Mouse (Mus musculus): ENCODE measurements at regions not wholly inside any gene's neighbourhood (a gene's known extent, or its start where the extent isn't known, plus 50 kb on each side); places are given as distances from the start of the nearest gene placed in this dataset.

- in situ Hi-C loops (cut with MboI, MseI): loop anchor here (10.0 kb wide), 1 partner anchor 1524 kb away; the partner anchor contains the start of gene Arhgap32
These were observed 163.8 kb downstream of the Snx19 start for GRCm38 (mm10) chr9:30590661-30591179.

DNA sequence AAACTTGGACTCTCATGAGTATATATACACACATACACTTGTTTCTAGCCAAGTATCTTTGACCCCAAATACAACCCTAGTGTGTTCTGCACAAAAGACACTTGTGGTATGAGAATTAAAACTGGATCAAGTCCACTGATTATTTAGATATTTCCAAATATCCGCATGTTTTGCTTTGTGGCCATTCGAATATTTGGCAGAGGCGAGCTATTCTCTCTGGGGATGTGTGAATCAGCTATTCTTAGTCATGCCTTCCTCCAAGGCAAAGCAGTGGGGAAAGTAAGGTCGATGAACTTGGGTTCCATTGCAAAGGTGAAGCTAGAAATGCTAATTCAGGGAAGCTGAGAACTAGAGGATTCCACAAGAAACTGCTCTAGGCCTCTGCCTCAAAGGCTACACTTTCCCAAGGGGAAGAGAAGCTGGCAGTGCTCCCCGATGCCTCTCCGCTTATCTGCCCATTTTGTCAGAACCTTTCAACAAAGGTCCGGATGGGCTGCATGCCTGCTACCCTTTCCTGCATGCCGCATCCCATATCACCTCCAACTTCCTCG is 154.4 kb downstream of the Snx19 start:
- in situ Hi-C loops (cut with MboI, MseI): no loop called here

GRCm38 (mm10) chr9:30580500-30580899 is 153.6 kb downstream of the Snx19 start:
- in situ Hi-C loops (cut with MboI, MseI): no loop called here

DNA sequence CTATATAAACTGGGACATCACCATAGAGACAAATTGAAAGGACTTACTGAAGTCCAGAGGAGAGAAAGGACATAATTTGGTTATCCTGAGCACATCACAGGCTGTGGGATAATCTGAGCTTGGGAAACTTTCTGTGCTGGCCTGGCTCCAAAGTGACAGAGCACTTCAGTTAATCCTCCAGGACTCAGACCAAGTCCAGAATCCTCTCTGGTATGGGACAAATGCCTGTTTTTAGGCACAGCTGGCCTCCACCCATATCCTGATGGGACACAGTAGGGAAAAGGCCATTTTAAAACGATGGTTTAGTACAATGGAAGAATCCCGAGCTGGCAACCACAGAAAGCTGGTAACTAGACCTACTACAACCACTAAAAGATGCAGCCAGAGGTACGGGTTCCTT is 151.3 kb downstream of the Snx19 start:
- in situ Hi-C loops (cut with MboI, MseI): no loop called here

- in situ Hi-C loops (cut with MboI, MseI): no loop called here
These were observed 150.3 kb downstream of the Snx19 start for GRCm38 (mm10) chr9:30577243-30577642.

DNA sequence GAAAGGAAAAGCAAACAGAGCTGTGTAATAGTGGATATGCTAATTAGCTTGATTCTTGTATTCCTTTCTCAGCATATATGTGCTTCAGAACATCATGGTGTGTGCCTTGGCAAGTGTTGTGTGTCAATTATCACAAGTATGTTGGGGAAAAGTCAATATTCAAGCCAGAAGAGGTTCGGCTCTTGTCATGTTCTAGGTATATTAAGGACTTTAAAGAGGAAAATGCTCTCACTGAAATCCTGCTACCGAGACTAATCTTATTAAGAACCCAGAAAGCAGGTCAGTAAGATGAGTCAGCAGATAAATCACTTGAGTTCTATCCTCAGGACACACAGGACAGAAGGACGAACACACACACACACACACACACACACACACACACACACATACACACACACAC is 148.6 kb downstream of the Snx19 start:
- in situ Hi-C loops (cut with MboI, MseI): no loop called here

DNA sequence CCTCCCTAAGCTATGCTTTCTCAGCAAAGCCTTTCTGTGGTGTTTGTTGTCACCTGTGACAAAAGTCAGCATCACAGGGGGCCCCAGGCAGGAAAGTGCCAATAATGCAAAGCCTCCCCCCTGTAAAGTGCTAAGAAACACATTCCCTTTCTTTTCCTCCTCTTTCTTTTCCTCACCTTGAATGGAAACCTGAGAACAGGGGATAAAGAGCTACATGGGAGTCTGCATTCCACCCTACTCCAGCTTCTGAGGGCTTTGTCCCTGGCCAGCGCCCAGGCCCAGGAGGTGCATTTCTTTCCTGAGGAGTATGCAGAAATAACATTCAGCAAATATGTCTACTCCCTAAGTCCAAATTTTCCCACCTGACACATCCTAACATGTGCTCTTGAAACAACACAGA is 146.4 kb downstream of the Snx19 start:
- in situ Hi-C loops (cut with MboI, MseI): no loop called here

- in situ Hi-C loops (cut with MboI, MseI): no loop called here
These were observed 144.1 kb downstream of the Snx19 start for GRCm38 (mm10) chr9:30571014-30571413.

DNA sequence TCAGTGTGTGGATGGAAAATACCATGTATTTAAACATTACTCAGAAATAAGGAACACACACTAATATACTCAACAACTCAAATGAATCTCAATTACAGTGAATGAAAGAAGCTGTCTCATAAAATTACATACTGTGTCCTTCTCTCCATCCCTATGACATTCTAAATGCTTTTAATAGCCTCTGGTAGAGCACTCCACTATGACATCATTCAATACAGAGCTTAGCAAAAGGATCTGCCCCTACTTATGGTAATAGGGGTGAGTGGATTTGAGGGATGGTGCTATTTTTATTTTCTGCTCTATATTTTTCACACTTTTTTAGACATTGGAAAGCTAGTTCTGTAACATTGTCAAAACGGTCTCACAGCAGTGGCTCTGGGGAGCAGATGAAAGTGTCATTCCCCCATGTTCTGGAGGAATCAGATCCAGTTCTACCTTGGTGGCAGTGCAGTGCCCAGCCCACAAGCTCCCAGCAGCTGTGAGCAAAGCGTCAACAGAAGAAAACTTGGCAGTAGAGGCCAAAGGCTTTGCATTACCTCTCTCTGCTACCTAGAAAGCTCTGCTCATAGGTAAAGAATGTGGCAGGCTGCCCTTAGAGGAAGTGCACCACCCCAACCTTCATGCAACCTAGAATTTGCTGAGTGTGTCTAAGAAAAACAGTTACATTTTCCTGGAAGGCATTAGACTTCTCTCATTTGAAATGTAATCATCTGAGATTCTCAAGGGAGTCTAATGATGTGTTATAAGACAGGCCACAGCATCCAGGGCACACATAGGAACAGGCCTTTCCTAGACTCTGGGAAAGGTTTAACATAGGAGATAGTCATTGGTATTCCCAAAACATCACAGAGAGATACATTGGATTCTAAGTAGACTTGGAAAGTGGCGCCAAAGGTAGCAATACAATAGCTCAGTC is 138.1 kb downstream of the Snx19 start:
- in situ Hi-C loops (cut with MboI, MseI): no loop called here

DNA sequence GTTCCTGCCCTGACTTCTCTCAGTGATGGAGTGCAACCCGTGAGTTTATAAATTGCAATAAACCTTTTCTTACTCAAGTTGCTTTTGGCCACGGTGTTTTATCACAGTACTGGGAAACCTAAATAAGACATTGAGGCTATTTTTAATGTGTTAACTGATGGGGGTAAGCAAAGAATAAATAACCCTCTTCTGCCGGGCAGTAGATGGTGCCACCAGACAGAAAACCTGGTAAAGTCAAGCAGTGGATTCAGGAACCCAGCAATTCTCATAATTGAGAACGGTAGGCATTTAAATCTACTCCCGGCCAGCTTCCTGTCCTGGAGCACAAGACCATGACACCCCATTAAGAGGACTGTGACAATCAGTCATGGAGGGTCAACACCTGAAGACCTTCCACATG is 136.5 kb downstream of the Snx19 start:
- in situ Hi-C loops (cut with MboI, MseI): no loop called here

- in situ Hi-C loops (cut with MboI, MseI): no loop called here
These were observed 128.0 kb downstream of the Snx19 start for GRCm38 (mm10) chr9:30554908-30555307.

DNA sequence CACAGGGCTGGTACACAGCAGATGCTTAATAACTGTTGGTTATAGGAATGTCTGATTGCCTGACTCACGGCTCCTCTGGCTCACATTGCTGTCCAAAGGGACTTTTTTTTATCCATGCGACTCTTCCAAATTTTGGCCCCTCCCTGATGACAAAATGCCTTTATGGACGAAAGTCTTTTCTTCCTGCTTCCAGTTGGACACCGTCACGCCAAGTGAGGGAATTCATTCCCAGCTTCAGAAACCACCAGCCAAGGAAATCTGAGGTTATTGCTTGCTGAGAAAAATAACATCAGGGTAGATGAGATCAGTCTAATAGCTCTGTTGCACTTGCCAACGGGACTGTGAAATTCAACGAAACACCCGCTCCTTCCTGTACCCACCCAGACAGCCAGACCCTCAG is 125.8 kb downstream of the Snx19 start:
- in situ Hi-C loops (cut with MboI, MseI): no loop called here

DNA sequence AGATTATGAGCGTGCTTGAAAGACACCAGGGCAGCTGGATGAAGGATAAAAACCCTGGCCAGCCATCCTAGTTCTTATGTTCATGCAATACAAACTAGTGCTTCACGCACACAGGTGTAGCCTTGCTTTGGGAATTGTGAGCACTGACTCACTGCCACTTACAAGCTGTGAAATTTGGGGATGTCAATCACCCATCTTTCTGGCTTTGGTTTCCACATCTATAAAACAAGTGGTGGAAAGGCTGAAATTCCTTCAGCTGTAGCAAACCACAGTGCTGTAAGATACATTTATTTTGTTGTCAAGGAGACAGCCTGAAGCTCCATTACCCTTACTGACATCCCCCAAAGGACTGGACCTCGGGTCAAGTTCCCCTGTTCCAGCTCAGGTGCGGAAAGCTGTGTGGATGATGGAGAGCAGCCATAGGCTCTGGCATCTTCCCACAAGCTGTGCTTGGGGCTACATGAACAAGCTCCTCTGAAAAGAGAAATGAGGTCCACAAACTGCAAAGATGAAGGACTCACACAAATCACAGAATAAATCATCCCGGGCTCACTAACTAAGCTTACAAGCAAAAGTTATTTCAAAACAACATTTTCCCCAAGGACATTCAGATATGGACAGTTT is 123.1 kb downstream of the Snx19 start:
- in situ Hi-C loops (cut with MboI, MseI): no loop called here

- in situ Hi-C loops (cut with MboI, MseI): no loop called here
These were observed 113.0 kb downstream of the Snx19 start for GRCm38 (mm10) chr9:30539858-30540257.

DNA sequence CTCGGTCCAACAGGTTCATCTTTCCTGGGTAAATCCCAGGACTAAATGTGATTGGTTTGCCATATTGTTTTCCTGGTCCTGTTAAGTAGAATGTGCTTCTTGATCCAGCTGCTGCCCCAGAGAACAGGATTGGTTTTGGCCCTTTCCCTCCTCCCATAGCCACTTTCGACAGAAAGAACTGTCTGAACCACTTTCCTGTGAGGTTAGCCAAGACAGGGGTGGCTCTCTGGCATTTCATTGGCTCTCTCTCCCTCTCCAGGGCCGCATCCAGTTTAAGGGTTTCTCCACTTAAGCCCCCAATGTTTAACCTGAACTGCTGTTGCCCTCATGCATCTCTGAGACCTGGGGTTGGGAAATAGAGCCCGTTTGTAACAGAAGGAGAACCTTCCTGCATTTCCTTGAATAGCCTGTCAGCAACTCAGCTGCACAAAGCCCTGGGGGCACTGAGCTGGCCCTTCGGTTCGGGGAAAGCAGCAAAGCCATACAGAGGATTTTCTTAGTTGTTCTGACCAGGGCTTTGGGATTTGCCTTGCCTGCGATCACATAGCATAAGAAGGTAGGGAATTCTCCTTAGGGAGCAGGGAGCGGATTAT is 109.7 kb downstream of the Snx19 start:
- in situ Hi-C loops (cut with MboI, MseI): no loop called here

DNA sequence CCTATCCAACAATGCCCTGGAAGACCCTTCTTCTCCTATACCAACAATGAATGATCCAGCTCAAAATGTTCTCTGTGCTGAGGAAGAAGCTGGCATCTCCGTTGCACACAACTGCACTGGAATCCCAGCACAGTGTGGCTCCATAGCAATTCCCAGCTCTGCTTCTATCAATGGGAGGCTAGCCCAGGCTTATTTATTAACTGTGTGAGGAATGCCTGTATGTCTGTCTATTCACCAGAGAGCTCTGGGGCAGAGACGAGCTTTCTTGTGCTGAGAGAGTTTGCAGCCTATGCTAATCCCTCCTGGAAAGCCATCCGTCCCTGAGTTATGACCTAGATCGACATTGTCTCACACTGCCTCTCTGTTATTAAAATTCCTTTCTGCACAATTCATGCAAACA is 108.1 kb downstream of the Snx19 start:
- in situ Hi-C loops (cut with MboI, MseI): no loop called here

DNA sequence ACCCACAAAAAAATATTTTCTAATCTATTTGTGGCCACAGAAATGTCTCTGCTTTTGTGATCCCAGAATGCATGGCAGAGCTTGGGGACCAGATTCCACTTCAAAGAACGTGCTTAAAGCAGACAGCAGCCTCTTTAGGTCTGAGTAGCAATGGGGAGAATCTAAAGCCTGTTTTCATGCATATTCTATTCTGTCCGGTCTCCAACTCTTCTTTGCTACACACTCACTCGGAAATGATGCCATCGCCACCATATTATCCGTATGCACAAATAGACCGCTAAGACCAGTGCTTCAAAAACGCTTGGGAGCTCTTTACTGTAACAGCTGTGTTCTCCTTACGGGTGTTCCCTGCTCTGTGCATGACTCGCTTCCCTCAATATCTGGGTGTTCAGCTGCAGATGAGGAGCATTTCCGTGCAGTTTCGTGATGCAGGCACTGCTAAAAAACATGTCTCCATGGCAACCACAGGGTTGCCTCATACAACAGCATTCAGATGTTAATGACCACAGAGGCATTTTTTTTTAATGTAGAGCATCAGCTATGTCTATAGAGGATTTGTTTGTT is 107.0 kb downstream of the Snx19 start:
- in situ Hi-C loops (cut with MboI, MseI): no loop called here

DNA sequence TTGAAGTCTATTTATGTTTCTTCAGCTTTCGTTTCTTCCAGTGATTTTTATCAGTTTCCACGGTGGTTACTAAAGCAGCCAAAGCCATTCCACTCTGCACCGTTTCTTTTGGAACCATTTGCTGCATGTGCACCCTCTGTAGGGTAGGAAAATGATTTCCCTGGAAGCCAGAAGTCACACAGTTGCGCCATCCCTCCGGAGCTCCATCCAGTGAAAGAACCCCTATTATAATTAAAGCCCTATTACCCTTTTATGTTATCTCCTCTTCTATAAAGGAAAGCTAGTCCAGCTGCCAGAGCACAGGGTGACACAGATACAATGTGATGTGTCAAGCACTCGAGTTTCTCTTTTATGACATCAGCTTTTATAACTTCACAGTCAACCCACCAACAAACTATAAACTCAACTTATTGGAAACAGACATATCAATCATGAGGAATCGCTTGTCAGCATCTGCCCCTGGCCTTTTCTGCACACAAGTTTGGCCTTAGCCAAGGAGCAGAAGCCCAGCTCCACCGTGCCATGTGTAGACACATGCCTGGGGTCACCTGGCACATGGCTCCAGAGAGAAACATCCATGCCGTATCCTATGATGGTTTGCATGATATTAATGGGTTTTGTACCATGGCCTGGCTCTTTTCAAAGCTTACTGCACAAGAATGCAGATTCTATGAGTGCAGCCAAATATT is 106.3 kb downstream of the Snx19 start:
- in situ Hi-C loops (cut with MboI, MseI): no loop called here

DNA sequence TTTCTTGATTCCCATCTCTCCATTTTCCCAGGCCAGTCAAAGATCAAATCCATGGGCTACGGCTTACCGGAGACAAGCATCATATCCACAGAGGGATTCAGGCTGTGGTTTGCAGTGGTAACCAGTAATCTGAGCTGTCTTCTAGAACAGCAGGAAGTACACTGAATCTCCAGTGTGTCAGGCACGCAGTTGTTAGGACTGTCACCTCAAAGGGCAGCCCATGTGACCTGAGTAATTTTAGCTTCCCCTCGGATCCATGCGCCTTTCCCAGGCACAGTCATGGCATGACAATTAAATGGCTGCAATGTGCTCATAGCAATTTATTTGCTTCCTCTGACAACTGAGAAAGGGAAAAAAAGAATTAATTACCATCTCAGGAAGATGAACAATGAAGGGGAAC is 98.2 kb downstream of the Snx19 start:
- in situ Hi-C loops (cut with MboI, MseI): no loop called here

DNA sequence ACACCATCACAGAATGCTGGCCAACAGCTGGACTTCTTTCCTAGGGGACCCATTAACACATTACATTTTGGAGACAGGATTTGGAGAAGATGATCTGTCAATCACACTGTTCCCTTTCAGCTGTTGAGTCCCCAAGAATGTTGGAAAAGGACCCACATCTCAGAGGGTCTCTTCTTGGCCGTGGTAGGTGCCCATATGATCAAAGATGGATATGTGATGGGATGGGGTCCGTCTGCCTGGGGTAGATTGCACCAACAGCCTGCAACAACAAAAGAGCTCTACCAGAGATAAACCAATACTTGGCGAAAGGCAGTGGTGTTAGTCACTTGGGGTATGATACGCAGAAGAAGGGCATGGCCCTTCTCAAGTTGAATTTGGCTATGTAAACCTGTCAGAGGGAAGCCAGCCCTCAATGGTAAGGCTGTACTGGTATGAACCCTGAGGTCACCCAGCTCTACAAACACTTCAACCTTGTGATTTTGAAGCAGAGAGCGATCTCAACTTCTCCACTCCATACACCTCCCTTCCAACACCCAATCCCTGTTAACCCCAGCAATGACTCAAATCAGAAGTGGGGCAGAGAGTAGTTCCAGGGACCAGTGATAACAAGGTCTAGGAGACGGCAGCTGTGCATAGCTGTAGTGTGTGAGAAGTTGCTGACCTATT is 97.6 kb downstream of the Snx19 start:
- in situ Hi-C loops (cut with MboI, MseI): no loop called here

GRCm38 (mm10) chr9:30523852-30524251 is 96.9 kb downstream of the Snx19 start:
- in situ Hi-C loops (cut with MboI, MseI): no loop called here
